Mouse (Mus musculus) forebrain, embryonic 10.5 days (tissue): ENCODE measurements around the gene Tm9sf2. TPM values are rescaled to one million over a fixed set of nuclear protein-coding genes. Genes with fewer than 3 reads are reported as not detected.
"Not testable (repeated sequence)": the region's sequence is repeated elsewhere in the genome, so short reads cannot be mapped to it uniquely, and the experiment has no call there.

Experiments
- DNase-seq: peaks from one replicate; pipeline ENCODE4 v3.0.0-alpha.2; 2017; ENCODE audit warnings: low spot score; ENCODE audit errors: extremely low spot score
- H3K27ac ChIP-seq: fragments of 300-500 bp; sonication (generic); 2 replicates; pipeline ENCODE4 v1.5.1; 2016; ENCODE audit warnings: mild to moderate bottlenecking
- H3K27me3 ChIP-seq: fragments of 300-500 bp; sonication (generic); 2 replicates; pipeline ENCODE4 v1.6.1; 2016; ENCODE audit warnings: mild to moderate bottlenecking; ENCODE audit not compliant: poor library complexity, severe bottlenecking
- H3K36me3 ChIP-seq: fragments of 300-500 bp; sonication (generic); replicated peaks from 2 replicates; pipeline ENCODE4 v1.6.1; 2016; ENCODE audit warnings: mild to moderate bottlenecking, moderate library complexity
- H3K4me1 ChIP-seq: fragments of 300-500 bp; sonication (generic); 2 replicates; pipeline ENCODE4 v1.6.1; 2016
- H3K4me3 ChIP-seq: fragments of 300-500 bp; sonication (generic); 2 replicates; pipeline ENCODE4 v1.5.1; 2016; ENCODE audit warnings: mild to moderate bottlenecking, moderate library complexity
- H3K9me3 ChIP-seq: fragments of 300-500 bp; sonication (generic); 2 replicates; pipeline ENCODE4 v1.6.1; 2016; ENCODE audit warnings: mild to moderate bottlenecking, moderate library complexity
- WGBS: fragments of 180-500 bp; shearing (Covaris S2); methylation state at CpG from one replicate; pipeline ENCODE4 v1.1.7; 2016; 5-methylcytosine and 5-hydroxymethylcytosine counted together
- polyA plus RNA-seq: library from polyadenylated mRNA; unstranded; fragments of >200 nt; fragmentation: Nextera tagmentation; extraction: Ambion mirVana; gene quantifications from 2 replicates; pipeline ENCODE4 v1.2.1, GENCODE M21; 2016

Gene Tm9sf2
- 120 and 128 TPM in 2 replicates for polyA plus RNA-seq

DNA sequence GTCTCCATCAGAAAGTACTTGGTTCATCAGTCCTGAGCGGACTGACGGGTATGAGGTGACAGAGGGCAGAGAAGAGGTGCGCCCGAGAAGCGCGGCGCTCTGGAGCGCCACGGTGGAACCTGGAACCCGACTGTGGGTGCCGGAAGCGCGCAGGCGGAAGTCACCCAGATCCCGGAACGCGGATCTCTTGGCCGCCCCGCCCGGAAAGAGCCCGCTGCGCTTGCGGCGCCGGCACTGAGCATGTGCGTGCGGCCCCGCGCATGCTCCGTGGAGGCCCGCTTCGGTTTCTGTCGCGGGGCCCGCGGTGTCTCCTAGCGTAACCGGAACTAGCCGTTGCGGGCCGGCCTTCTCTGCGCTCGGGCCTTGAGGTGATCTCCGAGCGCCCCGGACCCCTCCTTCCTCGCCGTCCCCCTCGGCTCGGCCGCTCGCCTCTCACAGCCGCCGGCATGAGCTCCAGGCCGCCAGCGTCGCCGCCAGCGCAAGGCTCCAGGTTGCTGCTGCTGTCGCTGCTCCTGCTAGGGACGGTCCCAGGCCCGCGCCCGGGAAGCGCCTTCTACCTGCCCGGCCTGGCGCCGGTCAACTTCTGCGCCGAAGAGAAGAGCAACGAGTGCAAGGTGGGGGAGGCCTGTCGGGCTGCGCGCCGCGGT, at the start of gene Tm9sf2:
TSS of gene Tm9sf2 (plus strand) at position 217 of the 647 bp plus-strand sequence.
- H3K36me3 ChIP-seq, result peaks cover 13% of the 10 kb centered on the region
- no peaks in the 10 kb centered on the region for H3K9me3 ChIP-seq
- H3K4me1 ChIP-seq, result peaks cover 41% of the 10 kb centered on the region
- DNase-seq, result peak; percentile 88
- peak within 1 kb of the TSS; percentile 99 for H3K4me3 ChIP-seq
- H3K27me3 ChIP-seq, result no peaks in the 10 kb centered on the region
- peak within 1 kb of the TSS; percentile 96 for H3K27ac ChIP-seq
- WGBS, result under 1% methylated on average over 76 of the region's 76 CpGs

- Histone ChIP-seq H3K27ac (no peak overlapping the region), H3K4me3 (no peak overlapping the region)
- WGBS, result 56% methylated on average over 2 of the region's 2 CpGs
Measured at GRCm38 (mm10) chr14:122057941-122058346, 48.9 kb upstream of the Tm9sf2 start.

GRCm38 (mm10) chr14:122060642-122061041, 46.2 kb upstream of the Tm9sf2 start:
- DNase-seq, result peak; percentile 58
- Histone ChIP-seq H3K27ac (no peak overlapping the region), H3K4me1 (no peaks in the 10 kb centered on the region), H3K4me3 (no peak overlapping the region), H3K27me3 (no peaks in the 10 kb centered on the region), H3K36me3 (no peaks in the 10 kb centered on the region), H3K9me3 (no peaks in the 10 kb centered on the region)
- 9% methylated on average over 3 of the region's 3 CpGs for WGBS

More at GRCm38 (mm10) chr14:122057941-122058346, 48.9 kb upstream of the Tm9sf2 start:
- Histone ChIP-seq H3K4me1 (no peaks in the 10 kb centered on the region), H3K9me3 (no peaks in the 10 kb centered on the region), H3K36me3 (no peaks in the 10 kb centered on the region), H3K27me3 (no peaks in the 10 kb centered on the region)
- DNase-seq, result no peak

- Histone ChIP-seq H3K4me3 (no peak overlapping the region), H3K27me3 (no peaks in the 10 kb centered on the region), H3K9me3 (no peaks in the 10 kb centered on the region), H3K27ac (no peak overlapping the region), H3K36me3 (no peaks in the 10 kb centered on the region), H3K4me1 (no peaks in the 10 kb centered on the region)
- no peak for DNase-seq
- 91% methylated on average over 6 of the region's 6 CpGs for WGBS
Measured at GRCm38 (mm10) chr14:122061376-122061775, 45.5 kb upstream of the Tm9sf2 start.

DNA sequence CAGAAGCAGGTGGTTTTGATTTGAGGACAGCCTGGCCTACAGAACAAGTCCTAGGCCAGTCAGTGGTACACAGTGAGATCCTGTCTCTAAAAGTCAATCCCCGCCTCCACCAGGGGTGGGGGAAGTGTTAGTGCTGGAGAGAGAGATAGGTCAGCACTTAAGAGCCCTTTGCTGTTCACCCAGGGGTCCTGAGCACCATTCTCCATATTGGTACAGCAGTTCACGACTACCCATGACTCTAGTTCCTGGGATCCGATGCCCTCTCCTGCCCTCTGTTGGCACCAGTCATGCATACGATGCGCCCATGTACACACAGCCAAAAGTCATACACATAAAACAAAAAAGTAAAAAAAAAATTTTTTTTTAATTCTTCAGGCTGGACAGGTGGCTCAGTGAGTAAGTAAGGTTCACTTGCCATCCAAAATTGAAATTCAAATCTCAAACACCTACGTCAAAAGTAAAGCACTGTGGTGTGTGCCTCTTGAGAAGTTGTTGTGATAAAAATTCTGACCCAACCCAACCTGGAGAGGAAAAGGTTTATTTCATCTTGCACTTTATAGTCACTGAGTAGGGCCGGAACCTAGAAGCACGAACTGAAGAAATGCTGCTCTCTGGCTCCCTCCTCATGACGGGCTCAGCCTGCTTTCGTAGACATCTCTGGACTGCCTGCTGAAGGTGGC, 44.3 kb upstream of the Tm9sf2 start:
- Histone ChIP-seq H3K9me3 (no peaks in the 10 kb centered on the region), H3K36me3 (no peaks in the 10 kb centered on the region), H3K27me3 (no peaks in the 10 kb centered on the region), H3K4me1 (peaks cover 2% of the 10 kb centered on the region; the same call in 1 of the 2 replicates), H3K27ac (no peak overlapping the region), H3K4me3 (no peak overlapping the region)
- no peak for DNase-seq
- 84% methylated on average over 10 of the region's 10 CpGs for WGBS

DNA sequence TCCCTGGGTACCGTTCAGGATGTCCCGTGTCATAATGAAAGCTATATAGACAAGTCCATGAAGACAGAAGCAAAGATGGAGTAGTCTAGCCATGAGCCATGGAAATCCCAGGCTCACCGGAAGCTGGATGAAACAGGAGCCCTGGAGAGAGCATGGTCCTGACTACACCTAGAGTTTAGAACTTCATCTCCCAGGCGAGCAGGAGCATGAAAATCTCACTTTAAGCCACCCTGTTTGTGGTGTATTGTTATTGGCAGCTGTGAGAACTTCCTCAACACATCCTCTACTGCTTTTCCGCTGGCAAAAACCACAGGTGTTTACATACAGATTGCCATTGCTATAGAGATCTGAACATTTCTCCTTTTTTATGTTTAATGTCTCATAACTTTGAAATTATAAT, 43.2 kb upstream of the Tm9sf2 start:
- WGBS, result 86% methylated on average over 5 of the region's 5 CpGs

DNA sequence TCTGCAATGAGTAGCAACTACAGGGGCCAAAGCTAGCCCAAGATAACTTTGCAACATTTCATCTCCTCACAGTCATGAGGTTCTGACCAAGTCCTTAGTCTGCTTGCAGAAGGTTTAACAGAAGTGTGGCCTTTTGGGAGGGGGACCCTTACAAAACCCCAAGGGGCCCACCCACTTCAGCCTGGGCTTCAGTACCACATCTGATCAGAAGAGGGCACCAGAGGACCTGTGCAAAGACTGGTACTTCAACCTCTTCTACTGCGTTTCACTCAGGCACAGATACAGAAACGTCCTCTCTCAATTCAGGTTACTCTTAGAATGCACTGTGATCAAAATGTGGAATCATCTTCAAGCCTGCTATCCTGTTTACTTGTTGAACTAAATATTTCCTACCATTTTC, 42.3 kb upstream of the Tm9sf2 start:
- no peak overlapping the region for H3K4me3 ChIP-seq
- peaks cover 19% of the 10 kb centered on the region for H3K4me1 ChIP-seq
- no peaks in the 10 kb centered on the region for H3K9me3 ChIP-seq
- H3K36me3 ChIP-seq, result no peaks in the 10 kb centered on the region
- H3K27me3 ChIP-seq, result no peaks in the 10 kb centered on the region
- WGBS, result 12% methylated on average over 2 of the region's 2 CpGs
- no peak overlapping the region for H3K27ac ChIP-seq
- DNase-seq, result peak; percentile 46

More for the DNA sequence above, 43.2 kb upstream of the Tm9sf2 start:
- H3K4me3 ChIP-seq, result no peak overlapping the region
- H3K27ac ChIP-seq, result no peak overlapping the region
- no peaks in the 10 kb centered on the region for H3K27me3 ChIP-seq
- peaks cover 10% of the 10 kb centered on the region; the same call in 1 of the 2 replicates for H3K4me1 ChIP-seq
- H3K36me3 ChIP-seq, result no peaks in the 10 kb centered on the region
- no peak for DNase-seq
- H3K9me3 ChIP-seq, result no peaks in the 10 kb centered on the region

GRCm38 (mm10) chr14:122066243-122066642, 40.6 kb upstream of the Tm9sf2 start:
- no peak for DNase-seq
- Histone ChIP-seq H3K9me3 (no peaks in the 10 kb centered on the region), H3K36me3 (no peaks in the 10 kb centered on the region), H3K27me3 (no peaks in the 10 kb centered on the region), H3K4me1 (peaks cover 21% of the 10 kb centered on the region), H3K4me3 (no peak overlapping the region), H3K27ac (no peak overlapping the region)
- WGBS, result 81% methylated on average over 4 of the region's 4 CpGs

- not testable (repeated sequence) for DNase-seq, H3K27me3 ChIP-seq, H3K36me3 ChIP-seq, H3K27ac ChIP-seq, H3K4me3 ChIP-seq, H3K9me3 ChIP-seq
- H3K4me1 ChIP-seq, result peaks cover 21% of the 10 kb centered on the region
- 42% methylated on average over 3 of the region's 3 CpGs for WGBS
Measured at GRCm38 (mm10) chr14:122068036-122068435, 38.8 kb upstream of the Tm9sf2 start.

DNA sequence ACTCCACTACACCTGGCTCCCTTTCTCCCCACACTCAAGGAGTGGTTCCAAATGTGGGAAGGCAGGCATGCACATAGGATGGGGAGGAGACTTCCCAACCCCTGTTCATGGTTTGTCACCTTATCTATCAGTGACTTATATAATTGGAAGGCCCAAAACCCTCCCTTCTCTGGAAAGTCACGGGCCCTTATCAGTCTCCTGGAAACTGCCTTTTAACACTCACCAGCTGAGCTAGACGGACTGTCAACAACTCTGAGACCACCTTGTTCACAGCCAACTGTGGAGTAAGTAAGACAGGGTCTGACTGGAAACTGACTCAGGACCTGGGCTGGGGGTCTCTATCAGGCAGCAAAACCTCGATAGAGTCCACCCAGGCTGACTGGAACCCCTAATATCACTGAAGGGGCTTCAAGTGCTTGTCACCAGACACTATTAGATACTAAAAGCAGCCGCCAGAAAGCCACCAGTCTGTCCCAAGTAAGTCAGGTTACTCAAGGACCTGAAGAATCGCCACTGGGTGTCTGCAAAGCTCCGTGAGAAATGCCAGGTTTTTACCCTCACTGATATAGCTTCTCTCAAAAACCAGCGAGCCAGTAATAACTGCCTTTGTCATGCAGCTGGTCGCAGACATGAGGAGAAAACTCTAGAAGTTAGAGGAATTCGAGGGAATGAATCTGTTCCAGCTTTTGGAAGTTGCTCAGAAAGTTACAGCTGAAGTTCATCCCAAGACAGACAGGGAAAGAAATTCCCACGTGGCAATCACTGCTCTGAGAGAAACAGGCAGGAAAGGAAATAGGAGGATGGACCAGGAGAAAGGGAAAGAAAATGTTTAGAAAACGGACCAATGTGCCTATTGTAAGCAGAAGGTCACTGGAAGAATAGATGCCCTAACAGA, 37.8 kb upstream of the Tm9sf2 start:
- WGBS, result 69% methylated on average over 11 of the region's 11 CpGs
- Histone ChIP-seq H3K4me3 (no peak overlapping the region), H3K27me3 (no peaks in the 10 kb centered on the region), H3K36me3 (no peaks in the 10 kb centered on the region), H3K9me3 (no peaks in the 10 kb centered on the region), H3K4me1 (peaks cover 21% of the 10 kb centered on the region), H3K27ac (no peak overlapping the region)
- no peak for DNase-seq

DNA sequence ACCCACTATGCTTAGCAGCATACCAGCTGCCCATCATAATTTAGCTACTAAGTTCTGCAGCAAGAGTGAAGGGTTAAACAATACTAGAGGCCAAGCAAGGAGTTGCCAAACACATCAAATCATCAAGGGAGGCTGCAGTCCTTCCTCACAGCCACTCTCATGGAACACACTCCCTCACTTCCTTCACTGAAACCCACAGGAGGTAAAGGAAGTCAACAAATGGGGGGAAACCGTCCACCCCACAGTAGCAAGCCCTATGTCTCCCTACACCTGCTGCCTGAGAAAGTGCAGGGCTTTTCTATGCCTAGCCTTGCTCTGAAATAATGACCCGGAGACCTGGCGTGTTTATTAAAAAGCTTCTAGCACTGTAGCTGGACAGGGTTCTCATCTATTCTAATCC, 36.9 kb upstream of the Tm9sf2 start:
- WGBS, result 80% methylated on average over 3 of the region's 3 CpGs
- no peak overlapping the region for H3K4me3 ChIP-seq
- no peaks in the 10 kb centered on the region for H3K27me3 ChIP-seq
- no peaks in the 10 kb centered on the region for H3K36me3 ChIP-seq
- peaks cover 21% of the 10 kb centered on the region for H3K4me1 ChIP-seq
- H3K27ac ChIP-seq, result no peak overlapping the region
- no peak for DNase-seq
- no peaks in the 10 kb centered on the region for H3K9me3 ChIP-seq

- no peak for DNase-seq
- WGBS, result 90% methylated on average over 5 of the region's 5 CpGs
- H3K36me3 ChIP-seq, result no peaks in the 10 kb centered on the region
- H3K9me3 ChIP-seq, result no peaks in the 10 kb centered on the region
- H3K27me3 ChIP-seq, result no peaks in the 10 kb centered on the region
- H3K4me3 ChIP-seq, result no peak overlapping the region
- H3K27ac ChIP-seq, result no peak overlapping the region
- peaks cover 12% of the 10 kb centered on the region for H3K4me1 ChIP-seq
Measured at GRCm38 (mm10) chr14:122073422-122073821, 33.4 kb upstream of the Tm9sf2 start.
